Mouse (Mus musculus): Measurements from ENCODE around the gene C1qtnf2.

- no peak for TF ChIP-seq ZMIZ1 (IDR thresholded peaks at IDR 0.05; ENCODE audit: low read depth, low read length)
- no peak for TF ChIP-seq ZC3H11A (IDR thresholded peaks at IDR 0.05; ENCODE audit: low read depth, low read length)
- TF ChIP-seq KAT2A (conservative IDR thresholded peaks at IDR 0.05; ENCODE audit: low read depth, low read length): no peak
- TF ChIP-seq CTCF (IDR thresholded peaks at IDR 0.05 in 2 of 3, conservative IDR thresholded peaks at IDR 0.05 in 1 of 3; ENCODE audit: control insufficient read depth in 1 of 3, insufficient read depth in 1 of 3, low read depth in 2 of 3, low read length in 3 of 3, poor library complexity in 1 of 3, severe bottlenecking in 1 of 3): no peak
Observed at GRCm38 (mm10) chr11:43441121-43441520, 33.0 kb upstream of the C1qtnf2 start.

Data from MEL (cell line).